Mouse (Mus musculus) layer of hippocampus, adult 8-10 months (tissue): Measurements from ENCODE around the gene Tmco1. TPM values are rescaled to one million over a fixed set of nuclear protein-coding genes. Genes with fewer than 3 reads are reported as not detected.

Experiments
- DNase-seq, 2 experiments: peaks; one replicate each; pipeline ENCODE4 v3.0.0; 2022; ENCODE audit warnings: low spot score in 2 of 2
- microRNA-seq, 2 experiments: library from miRNA; unstranded; fragments of <30 nt; microRNA quantifications; one replicate each; pipeline ENCODE4 v1.2.0; 2022
- total RNA-seq, 4 experiments: library from RNA; stranded (reverse); gene quantifications; 2 replicates each; pipeline ENCODE4 v1.2.4; 2022

Gene Tmco1
- total RNA-seq, 4 experiments from 2014 or later: 44.8 to 62.1 (median 51.2) TPM

GRCm38 (mm10) chr1:167368513-167368912, 60.3 kb downstream of the Tmco1 start:
- DNase-seq: no peak

DNA sequence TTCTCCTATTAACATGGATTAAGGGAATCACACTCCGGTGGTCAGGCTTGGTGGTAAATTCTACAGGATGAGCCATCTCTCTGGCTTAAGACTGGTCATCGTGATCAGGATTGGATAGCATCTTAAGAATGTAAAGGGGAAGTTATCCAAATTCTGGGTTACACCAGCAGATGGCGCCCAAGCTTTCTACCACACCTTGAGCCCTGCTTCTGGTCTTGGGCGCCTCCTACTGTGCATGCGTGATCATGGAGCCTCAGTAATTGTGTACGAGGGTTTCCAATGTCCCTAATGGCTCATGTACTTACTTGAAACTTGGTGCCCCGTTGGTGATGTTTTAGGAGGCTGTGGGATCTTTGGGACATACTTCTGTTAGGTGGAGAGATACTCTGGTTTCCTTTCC, 61.7 kb downstream of the Tmco1 start:
- DNase-seq: peak; percentile 72 to 90

GRCm38 (mm10) chr1:167372739-167373138, 64.6 kb downstream of the Tmco1 start:
- DNase-seq: no peak

DNA sequence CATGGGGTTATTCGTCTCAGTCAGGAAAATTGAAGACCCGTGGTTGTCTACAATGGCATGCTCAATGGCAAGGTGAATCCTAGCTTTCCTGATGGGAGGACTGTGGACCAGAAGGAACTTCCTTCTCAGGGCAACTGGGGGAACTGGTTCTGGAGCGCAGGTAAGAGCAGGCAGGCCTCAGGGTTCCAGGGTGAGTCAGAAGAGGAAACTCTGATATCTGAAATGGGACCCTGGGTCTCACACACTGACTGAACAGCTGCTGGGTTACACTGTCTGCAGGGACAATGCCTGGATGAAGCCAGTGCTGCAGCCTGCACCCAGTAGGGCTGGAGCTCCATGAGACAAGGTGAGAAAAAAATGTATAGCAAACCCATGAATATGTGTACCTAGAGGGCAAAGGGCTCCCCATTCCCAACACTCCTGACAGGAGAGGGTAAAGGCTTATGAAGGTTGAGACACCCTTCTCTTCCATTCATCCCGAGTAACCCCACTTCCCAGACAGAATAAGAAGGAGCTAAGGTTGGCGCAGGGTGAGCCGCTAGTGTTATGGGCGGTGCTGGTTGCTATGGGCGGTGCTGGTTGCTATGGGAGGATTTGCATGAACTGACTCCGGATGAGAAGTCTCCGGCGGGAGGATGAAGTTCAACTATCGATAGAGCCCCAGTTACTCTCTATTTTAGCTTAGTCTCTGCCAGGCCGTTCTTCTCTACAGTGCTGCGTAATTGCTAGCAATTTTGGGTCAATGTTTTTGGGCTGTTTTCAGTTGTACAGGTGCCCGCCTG, 66.0 kb downstream of the Tmco1 start:
- DNase-seq: no peak

- DNase-seq: no peak
Observed at GRCm38 (mm10) chr1:167374942-167375341, 66.8 kb downstream of the Tmco1 start.

DNA sequence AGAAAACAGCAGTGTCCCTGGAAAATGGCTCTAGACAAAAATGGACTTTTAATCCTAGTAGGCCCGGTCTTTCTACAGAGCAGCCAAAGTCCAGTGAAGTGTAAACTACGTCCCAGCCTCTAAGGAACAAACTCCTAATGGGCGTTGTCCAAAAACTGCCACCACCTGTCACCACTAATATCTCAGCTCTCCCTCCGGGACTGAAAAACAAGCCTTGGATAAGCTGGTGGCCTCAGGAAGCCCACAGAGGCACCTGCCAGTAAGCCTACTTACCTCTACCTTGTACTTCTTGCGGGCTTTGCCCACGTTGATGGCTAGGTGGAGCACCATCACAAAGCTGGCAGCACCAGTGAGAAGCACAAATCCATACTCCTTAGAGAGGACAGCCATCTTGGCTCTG, 69.8 kb downstream of the Tmco1 start:
- no peak for DNase-seq

DNA sequence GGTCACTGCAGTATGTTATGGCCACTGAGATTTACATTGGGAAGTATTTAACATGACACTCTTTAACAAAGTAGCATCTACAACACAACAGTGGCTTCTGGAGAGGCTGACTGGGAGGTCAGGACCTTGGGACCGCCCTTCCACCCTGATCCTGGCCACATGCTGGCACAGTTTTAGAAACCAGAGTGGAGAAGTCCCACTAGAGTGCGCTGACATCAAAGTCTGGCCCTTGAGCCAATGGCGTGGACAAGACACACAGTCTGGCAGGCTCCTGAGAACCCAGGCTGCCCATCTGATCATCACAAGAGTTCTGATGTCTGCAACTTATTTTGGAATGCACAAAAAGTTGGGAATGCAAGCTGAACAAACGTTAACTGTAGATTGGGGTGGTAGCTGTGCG, 71.6 kb downstream of the Tmco1 start:
- no peak for DNase-seq

GRCm38 (mm10) chr1:167380223-167380622, 72.0 kb downstream of the Tmco1 start:
- DNase-seq: no peak

DNA sequence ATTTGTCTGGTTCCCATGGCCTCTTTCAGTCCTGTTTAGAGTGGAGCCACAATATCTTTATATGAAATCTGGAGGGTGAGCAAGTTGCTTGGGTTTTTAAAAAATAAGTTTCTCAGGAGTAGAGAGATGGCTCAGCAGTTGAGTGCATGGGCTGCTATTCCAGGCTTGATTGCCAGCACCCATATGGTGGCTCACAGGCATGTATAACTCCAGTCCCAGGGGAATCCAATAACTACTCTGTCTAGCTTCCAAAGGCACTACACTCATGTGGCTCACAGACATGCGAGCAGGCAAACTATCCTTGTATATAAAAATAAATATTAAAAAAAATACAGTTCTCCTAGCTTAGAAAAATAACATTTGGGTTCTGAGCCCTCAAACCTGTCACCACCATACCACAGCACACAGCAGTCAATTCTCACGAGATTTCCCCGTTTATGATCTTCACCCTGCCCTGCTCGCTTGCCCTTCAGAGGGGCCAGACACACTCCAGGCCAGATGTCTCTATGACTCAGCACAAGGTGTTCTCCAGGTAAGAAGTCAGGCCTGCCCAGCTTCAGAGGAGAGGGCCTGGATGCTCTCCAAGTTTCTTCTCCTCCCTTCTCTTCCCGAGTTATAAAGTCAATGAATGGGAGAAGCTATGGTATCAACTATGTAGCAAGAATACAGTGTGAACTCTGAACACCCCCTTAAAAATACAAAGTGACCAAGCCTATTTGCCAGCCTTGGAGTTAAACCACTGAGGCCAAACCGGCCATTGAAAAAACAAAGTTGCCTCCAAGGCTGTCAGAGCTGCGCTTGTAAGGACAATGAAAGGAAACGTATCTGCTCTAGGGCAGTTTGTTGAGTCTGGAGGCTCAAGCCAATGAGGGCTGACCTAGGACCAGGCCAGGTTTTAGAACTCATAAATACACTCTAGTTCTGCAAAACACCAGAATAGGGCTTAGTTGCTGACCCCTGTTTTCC, 73.2 kb downstream of the Tmco1 start:
- no peak for DNase-seq

DNA sequence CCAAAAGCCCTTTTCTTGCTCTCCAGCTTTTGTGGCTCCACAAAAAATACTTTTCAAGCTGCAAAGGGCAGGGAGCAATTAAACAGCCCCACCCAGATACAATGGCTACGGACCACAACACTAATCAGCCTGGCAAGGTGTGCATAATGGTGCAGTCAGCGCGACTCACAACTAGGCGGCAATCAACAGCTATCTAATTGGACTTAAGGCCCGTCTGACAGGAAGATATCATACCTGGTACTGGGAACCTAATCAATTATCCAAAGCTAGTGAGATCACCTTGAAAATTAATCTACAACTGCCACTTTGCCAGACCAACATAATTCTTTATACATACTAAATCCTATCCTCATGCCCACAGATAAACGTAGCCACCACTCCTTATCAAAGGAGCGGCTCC, 74.1 kb downstream of the Tmco1 start:
- no peak for DNase-seq

DNA sequence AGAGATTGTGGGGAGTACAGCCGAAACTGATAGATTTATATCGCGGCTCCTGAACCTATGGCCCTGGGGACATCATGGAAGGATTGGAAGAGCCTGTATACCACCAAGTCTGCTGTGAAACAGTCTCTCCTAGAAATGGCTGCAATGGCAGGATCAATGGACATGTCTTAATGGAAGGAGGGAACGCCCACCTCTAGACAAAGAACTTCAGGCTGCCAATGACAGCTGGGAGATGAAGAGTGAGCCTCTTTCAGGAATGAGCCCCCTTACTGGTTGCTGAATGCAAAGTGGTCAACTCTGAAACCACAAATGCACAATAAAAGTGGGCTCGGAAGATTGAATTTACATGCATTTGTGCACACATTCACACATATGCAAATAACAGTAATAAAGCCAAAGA, 74.6 kb downstream of the Tmco1 start:
- no peak for DNase-seq

DNA sequence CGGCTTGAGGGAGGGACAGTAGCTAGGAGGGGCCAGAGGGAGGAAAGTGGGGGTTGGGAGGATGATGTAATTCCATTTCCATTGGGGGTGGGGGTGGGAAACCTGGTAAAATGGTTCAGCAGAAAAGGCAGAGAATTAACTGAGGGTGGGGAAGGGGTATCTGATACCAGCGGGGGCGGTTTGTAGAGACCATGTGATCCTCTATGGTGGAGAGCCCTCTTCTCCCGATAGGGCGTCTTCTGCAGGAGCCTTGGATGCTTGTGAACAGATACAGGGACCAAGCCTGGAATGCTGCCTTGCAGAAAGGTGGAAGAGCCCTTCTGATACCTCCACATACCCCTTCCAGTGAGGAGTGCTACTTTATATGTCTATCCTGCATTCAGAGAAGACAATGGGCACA, 75.0 kb downstream of the Tmco1 start:
- no peak for DNase-seq

Small RNA genes within 50 kb of the gene (microRNA-seq; reads per million reads assigned to microRNA genes)
- gene Gm25911: 0.25 to 1.3 reads per million in 2 experiments
- gene Mir6347: 0 reads per million in 2 experiments

Other genes with a start within 250 kb of the Tmco1 start
- gene Uck2, start 23.1 kb upstream of the Tmco1 start, total RNA-seq: 10 to 100 TPM; 34.8 to 37.7 (median 36.7) TPM
- 10 to 100 TPM; 26.6 to 33.8 (median 32.2) TPM for gene Aldh9a1, start 41.6 kb downstream of the Tmco1 start, total RNA-seq
- gene Mgst3, start 85.5 kb downstream of the Tmco1 start, total RNA-seq: 10 to 100 TPM; 67.6 to 74.1 (median 67.9) TPM
- gene Lrrc52, start 158.4 kb downstream of the Tmco1 start, total RNA-seq: not detected